13 mouse cellular contexts compared by ENCODE assay signal in genomic region chr15:98722854-98723253, GRCm38 (mm10). TPM values are rescaled to one million over a fixed set of nuclear protein-coding genes. Genes with fewer than 3 reads are reported as not detected.
DNase-seq lines count a peak whose midpoint lies in the region; ATAC-seq and TF ChIP-seq lines count a peak whose summit lies in the region.
"Had no signal": no experiment of that assay in that cellular context is flagged by ENCODE, and none has a peak within 500 bp of the region (broad histone marks: within the 10 kb centered on the region; RNA-seq: fewer than 3 reads in every experiment).

No protein-coding gene starts in this region.

- WGBS in stomach, embryonic 15.5 days, result 39% methylated on average over 14 of the region's 14 CpGs
- 55% methylated on average over 14 of the region's 14 CpGs for WGBS in stomach, postnatal 0 days
- 50% methylated on average over 14 of the region's 14 CpGs for WGBS in liver, embryonic 11.5 days

- intact Hi-C loops in gastrocnemius, adult 2 months (cut with DNase I), result no loop called here

- H3K27me3 ChIP-seq in stomach, embryonic 15.5 days (replicated peaks), result no peaks in the 10 kb centered on the region
- H3K27me3 ChIP-seq in stomach, postnatal 0 days (ENCODE audit: control insufficient read depth, insufficient read depth, low read length), result no peaks in the 10 kb centered on the region
- H3K27me3 ChIP-seq in liver, embryonic 11.5 days (replicated peaks; ENCODE audit: control insufficient read depth, insufficient read depth, low read length), result peaks cover 5% of the 10 kb centered on the region; the same call in 1 of the 2 replicates
- H3K27me3 ChIP-seq: CH12.LX had no signal

- peak overlapping the region; percentile 21 for H3K4me3 ChIP-seq in gastrocnemius, adult 2 months
- H3K4me3 ChIP-seq in stomach, embryonic 15.5 days (replicated peaks), result no peak overlapping the region
- H3K4me3 ChIP-seq in stomach, postnatal 0 days (ENCODE audit: low read depth, low read length), result no peak overlapping the region
- H3K4me3 ChIP-seq in liver, embryonic 11.5 days (ENCODE audit: low read depth, low read length), result no peak overlapping the region
- H3K4me3 ChIP-seq: neural tube, embryonic 12.5 days had no signal

- ATAC-seq in stomach, embryonic 15.5 days (ENCODE audit: insufficient read depth, low FRiP score, low read depth), result no peak
- no peak for ATAC-seq in stomach, postnatal 0 days (ENCODE audit: low FRiP score, low TSS enrichment)
- ATAC-seq in liver, embryonic 11.5 days (replicated peaks; ENCODE audit: low FRiP score), result no peak

- H3K4me1 ChIP-seq in stomach, embryonic 15.5 days, result peaks cover 14% of the 10 kb centered on the region
- H3K4me1 ChIP-seq in stomach, postnatal 0 days (replicated peaks; ENCODE audit: control insufficient read depth, insufficient read depth), result peaks cover 3% of the 10 kb centered on the region; the same call in 1 of the 2 replicates
- peaks cover 14% of the 10 kb centered on the region for H3K4me1 ChIP-seq in liver, embryonic 11.5 days (replicated peaks; ENCODE audit: control insufficient read depth, insufficient read depth, low read length)

- no peak overlapping the region for H3K9ac ChIP-seq in stomach, embryonic 15.5 days
- H3K9ac ChIP-seq in stomach, postnatal 0 days (ENCODE audit: low read length), result no peak overlapping the region
- no peak overlapping the region for H3K9ac ChIP-seq in liver, embryonic 11.5 days (ENCODE audit: low read depth, low read length)
- H3K9ac ChIP-seq: hindbrain, embryonic 14.5 days; neural tube, embryonic 12.5 days had no signal

- TF ChIP-seq EP300 in stomach, postnatal 0 days (optimal IDR thresholded peaks at IDR 0.05), result no peak

- DNase-seq in gastrocnemius, adult 2 months, result no peak
- DNase-seq in gastrocnemius, postnatal 10 days, result no peak
- DNase-seq in stomach, postnatal 0 days (ENCODE audit: low spot score), result no peak
- DNase-seq in liver, embryonic 11.5 days (ENCODE audit: low spot score), result no peak
- DNase-seq in embryo, embryonic 10.5 days (ENCODE audit: low spot score), result no peak
- no peak for DNase-seq in layer of hippocampus, postnatal 10 days (ENCODE audit: low spot score in 2 of 2)
- no peak for DNase-seq in adrenal gland, adult (ENCODE audit: inconsistent age in 2 of 2, low spot score in 1 of 2)
- DNase-seq: cerebellum, adult 2 months; spleen, adult 18-20 months had no signal

- H3K9me3 ChIP-seq in stomach, embryonic 15.5 days, result no peaks in the 10 kb centered on the region
- H3K9me3 ChIP-seq in stomach, postnatal 0 days (ENCODE audit: control insufficient read depth, low read length), result no peaks in the 10 kb centered on the region
- no peaks in the 10 kb centered on the region for H3K9me3 ChIP-seq in liver, embryonic 11.5 days (ENCODE audit: control insufficient read depth, low read length)
- H3K9me3 ChIP-seq: neural tube, embryonic 12.5 days had no signal

- H3K4me2 ChIP-seq in stomach, embryonic 15.5 days, result 0 out of 2 replicates have a peak overlapping the region, but pooled peaks have one; percentile 9
- H3K4me2 ChIP-seq in stomach, postnatal 0 days (replicated peaks; ENCODE audit: low read depth), result no peak overlapping the region
- peak overlapping the region; percentile 33 for H3K4me2 ChIP-seq in liver, embryonic 11.5 days
- H3K4me2 ChIP-seq: hindbrain, embryonic 14.5 days; neural tube, embryonic 12.5 days had no signal

- no peak overlapping the region for H3K27ac ChIP-seq in gastrocnemius, adult 2 months
- H3K27ac ChIP-seq in stomach, embryonic 15.5 days, result no peak overlapping the region
- H3K27ac ChIP-seq in stomach, postnatal 0 days (replicated peaks), result no peak overlapping the region
- H3K27ac ChIP-seq in liver, embryonic 11.5 days (ENCODE audit: low read depth, low read length), result no peak overlapping the region
- H3K27ac ChIP-seq: hindbrain, embryonic 14.5 days; neural tube, embryonic 12.5 days had no signal

- no peaks in the 10 kb centered on the region for H3K36me3 ChIP-seq in stomach, embryonic 15.5 days
- H3K36me3 ChIP-seq in stomach, postnatal 0 days (ENCODE audit: control insufficient read depth, insufficient read depth, low read length), result no peaks in the 10 kb centered on the region
- no peaks in the 10 kb centered on the region for H3K36me3 ChIP-seq in liver, embryonic 11.5 days (ENCODE audit: control insufficient read depth, insufficient read depth, low read length)
- H3K36me3 ChIP-seq: neural tube, embryonic 12.5 days had no signal

- TF ChIP-seq CTCF in gastrocnemius, adult 2 months (IDR thresholded peaks at IDR 0.05), result no peak
- no peak for TF ChIP-seq CTCF in stomach, postnatal 0 days (IDR thresholded peaks at IDR 0.05; ENCODE audit: low read depth)

RNA-seq across cellular contexts. Expression of gene Fkbp11, which starts 5.1 kb away (rescaled TPM):
- 1 to 10 TPM; 1.0 to 1.3 TPM for total RNA-seq in gastrocnemius, adult 2 months (2021)
- total RNA-seq in gastrocnemius, postnatal 10 days (2021), result 10 to 100 TPM in 1 of 2 experiments, 1 to 10 TPM in 1; 8.0 to 13.1 TPM
- 112 and 123 TPM in 2 replicates for polyA plus RNA-seq in stomach, embryonic 15.5 days (2015; fragmentation: Nextera tagmentation; extraction: Ambion mirVana)
- polyA plus RNA-seq in stomach, postnatal 0 days (2015; fragmentation: Nextera tagmentation; extraction: Ambion mirVana), result 117 and 127 TPM in 2 replicates
- 101 and 105 TPM in 2 replicates for polyA plus RNA-seq in liver, embryonic 11.5 days (2014; fragmentation: Nextera tagmentation; extraction: Ambion mirVana)
- total RNA-seq in layer of hippocampus, postnatal 10 days (2021), result 1 to 10 TPM; 2.2 to 2.6 TPM

RNA-seq across cellular contexts. Expression of gene Ccdc65, which starts 14.8 kb away (rescaled TPM):
- total RNA-seq in gastrocnemius, adult 2 months (2021), result not detected
- not detected for total RNA-seq in gastrocnemius, postnatal 10 days (2021)
- polyA plus RNA-seq in stomach, embryonic 15.5 days (2015; fragmentation: Nextera tagmentation; extraction: Ambion mirVana), result 0.84 and 1.1 TPM in 2 replicates
- polyA plus RNA-seq in stomach, postnatal 0 days (2015; fragmentation: Nextera tagmentation; extraction: Ambion mirVana), result 0.70 and 0.76 TPM in 2 replicates
- 0.09 and 0.19 TPM in 2 replicates for polyA plus RNA-seq in liver, embryonic 11.5 days (2014; fragmentation: Nextera tagmentation; extraction: Ambion mirVana)
- 10 to 100 TPM in 1 of 2 experiments, 1 to 10 TPM in 1; 9.7 to 14.2 TPM for total RNA-seq in layer of hippocampus, postnatal 10 days (2021)

RNA-seq across cellular contexts. Expression of gene Arf3, which starts 40.2 kb away (rescaled TPM):
- total RNA-seq in gastrocnemius, adult 2 months (2021), result 1 to 10 TPM; 8.1 to 9.4 TPM
- 10 to 100 TPM; 21.2 to 24.2 TPM for total RNA-seq in gastrocnemius, postnatal 10 days (2021)
- 41.6 and 45.2 TPM in 2 replicates for polyA plus RNA-seq in stomach, embryonic 15.5 days (2015; fragmentation: Nextera tagmentation; extraction: Ambion mirVana)
- 29.5 and 33.1 TPM in 2 replicates for polyA plus RNA-seq in stomach, postnatal 0 days (2015; fragmentation: Nextera tagmentation; extraction: Ambion mirVana)
- polyA plus RNA-seq in liver, embryonic 11.5 days (2014; fragmentation: Nextera tagmentation; extraction: Ambion mirVana), result 25.3 and 25.8 TPM in 2 replicates
- total RNA-seq in layer of hippocampus, postnatal 10 days (2021), result 100 to 1,000 TPM; 636 TPM

RNA-seq across cellular contexts. Expression of gene Rnd1, which starts 45.6 kb away (rescaled TPM):
- 1 to 10 TPM; 1.2 to 1.5 TPM for total RNA-seq in gastrocnemius, adult 2 months (2021)
- 1 to 10 TPM in 1 of 2 experiments, under 1 TPM in 1; 0.49 to 1.9 TPM for total RNA-seq in gastrocnemius, postnatal 10 days (2021)
- 1.3 and 1.4 TPM in 2 replicates for polyA plus RNA-seq in stomach, embryonic 15.5 days (2015; fragmentation: Nextera tagmentation; extraction: Ambion mirVana)
- 0.35 and 0.46 TPM in 2 replicates for polyA plus RNA-seq in stomach, postnatal 0 days (2015; fragmentation: Nextera tagmentation; extraction: Ambion mirVana)
- 0.60 and 0.68 TPM in 2 replicates for polyA plus RNA-seq in liver, embryonic 11.5 days (2014; fragmentation: Nextera tagmentation; extraction: Ambion mirVana)
- 10 to 100 TPM; 31.2 to 34.3 TPM for total RNA-seq in layer of hippocampus, postnatal 10 days (2021)

RNA-seq across cellular contexts. Expression of gene Wnt10b, which starts 55.1 kb away (rescaled TPM):
- total RNA-seq in gastrocnemius, adult 2 months (2021), result 1 to 10 TPM in 1 of 2 experiments, under 1 TPM in 1; 0.97 to 1.4 TPM
- total RNA-seq in gastrocnemius, postnatal 10 days (2021), result 1 to 10 TPM; 1.3 to 1.5 TPM
- 0.08 TPM in 1 of 2 replicates, not detected in the other for polyA plus RNA-seq in stomach, embryonic 15.5 days (2015; fragmentation: Nextera tagmentation; extraction: Ambion mirVana)
- 0.11 TPM in 1 of 2 replicates, not detected in the other for polyA plus RNA-seq in stomach, postnatal 0 days (2015; fragmentation: Nextera tagmentation; extraction: Ambion mirVana)
- polyA plus RNA-seq in liver, embryonic 11.5 days (2014; fragmentation: Nextera tagmentation; extraction: Ambion mirVana), result not detected in 2 replicates
- under 1 TPM; 0.25 to 0.37 TPM for total RNA-seq in layer of hippocampus, postnatal 10 days (2021)
- polyA plus RNA-seq: hindbrain, embryonic 14.5 days had no signal

Comparison
In these comparisons a context has a peak if more than half of its experiments do, and no peak if none do; other contexts are left out.
1. RNA of gene Ccdc65, which starts 14.8 kb away (total RNA-seq): 9.7 to 14.2 TPM in layer of hippocampus, postnatal 10 days; not detected in gastrocnemius, postnatal 10 days and not detected in gastrocnemius, adult 2 months; every median in the first group is over 4 times any median in the second.
2. RNA of gene Arf3, which starts 40.2 kb away (total RNA-seq): 636 TPM in layer of hippocampus, postnatal 10 days; 21.2 to 24.2 TPM in gastrocnemius, postnatal 10 days and 8.1 to 9.4 TPM in gastrocnemius, adult 2 months; every median in the first group is over 10 times any median in the second.